Mouse (Mus musculus) midbrain, embryonic 13.5 days (tissue): ENCODE results near the gene Rora. TPM values are rescaled to one million over a fixed set of nuclear protein-coding genes. Genes with fewer than 3 reads are reported as not detected.

Experiments used
- ATAC-seq: fragments of 200-750 bp; cut with Nextera tagmentation; 2 replicates; pipeline ENCODE4 v1.8.0; 2017; ENCODE audit warnings: mild to moderate bottlenecking, moderate TSS enrichment, moderate library complexity
- H3K27ac ChIP-seq: fragments of 300-500 bp; sonication (generic); 2 replicates; pipeline ENCODE4 v1.5.1; 2015; ENCODE audit warnings: inconsistent platforms, mild to moderate bottlenecking, moderate library complexity
- H3K27me3 ChIP-seq: fragments of 300-500 bp; sonication (generic); 2 replicates; pipeline ENCODE4 v1.6.1; 2015; ENCODE audit warnings: mild to moderate bottlenecking, inconsistent platforms
- H3K36me3 ChIP-seq: fragments of 300-500 bp; sonication (generic); 2 replicates; pipeline ENCODE4 v1.6.1; 2015; ENCODE audit warnings: mild to moderate bottlenecking, inconsistent platforms
- H3K4me1 ChIP-seq: fragments of 300-500 bp; sonication (generic); replicated peaks from 2 replicates; pipeline ENCODE4 v1.6.1; 2015; ENCODE audit warnings: inconsistent platforms
- H3K4me2 ChIP-seq: fragments of 300-500 bp; sonication (generic); replicated peaks from 2 replicates; pipeline ENCODE4 v1.6.1; 2015; ENCODE audit warnings: moderate library complexity, mild to moderate bottlenecking, inconsistent platforms
- H3K4me3 ChIP-seq: fragments of 300-500 bp; sonication (generic); replicated peaks from 2 replicates; pipeline ENCODE4 v1.5.1; 2015; ENCODE audit warnings: mild to moderate bottlenecking, inconsistent platforms
- H3K9ac ChIP-seq: fragments of 300-500 bp; sonication (generic); replicated peaks from 2 replicates; pipeline ENCODE4 v1.6.1; 2015; ENCODE audit warnings: mild to moderate bottlenecking, inconsistent platforms
- H3K9me3 ChIP-seq: fragments of 300-500 bp; sonication (generic); 2 replicates; pipeline ENCODE4 v1.6.1; 2016; ENCODE audit warnings: mild to moderate bottlenecking, inconsistent platforms
- WGBS: fragments of 180-500 bp; shearing (Covaris S2); methylation state at CpG from one replicate; pipeline ENCODE4 v1.1.7; 2015; 5-methylcytosine and 5-hydroxymethylcytosine counted together
- polyA plus RNA-seq: library from polyadenylated mRNA; unstranded; fragments of >200 nt; fragmentation: Nextera tagmentation; extraction: Ambion mirVana; gene quantifications from 2 replicates; pipeline ENCODE4 v1.2.1, GENCODE M21; 2015

The Rora gene
- polyA plus RNA-seq, 1 experiment from 2014 or later = 21.0 TPM

DNA sequence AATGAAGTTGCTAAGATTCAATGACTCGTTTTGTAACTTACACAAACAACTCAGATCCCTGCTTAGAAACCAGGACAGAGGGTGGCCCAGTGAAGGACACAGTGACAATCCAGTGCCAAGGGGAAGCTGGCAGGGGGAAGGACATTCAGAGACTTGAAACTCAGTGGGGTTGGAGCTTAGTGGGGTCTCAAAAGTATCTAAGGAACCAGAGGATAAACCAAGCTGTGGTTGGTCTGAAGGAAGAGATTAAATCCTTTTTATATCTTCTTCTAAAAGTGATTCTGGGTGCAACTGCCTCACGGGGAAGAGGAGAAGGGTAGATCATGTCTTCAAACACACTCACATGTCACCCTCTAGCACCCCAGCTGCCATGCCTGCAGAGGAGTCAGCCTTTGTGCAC is 340.3 kb downstream of the Rora start:
- Histone ChIP-seq H3K27ac (no peak overlapping the region), H3K27me3 (no peaks in the 10 kb centered on the region), H3K9ac (no peak overlapping the region), H3K4me1 (0 out of 2 replicates have a peak, but pooled peaks cover 2% of the 10 kb centered on the region), H3K9me3 (peaks cover 4% of the 10 kb centered on the region; the same call in 1 of the 2 replicates), H3K4me2 (no peak overlapping the region), H3K4me3 (no peak overlapping the region), H3K36me3 (no peaks in the 10 kb centered on the region)
- WGBS = 54% methylated on average over 2 of the region's 2 CpGs
- no peak for ATAC-seq

DNA sequence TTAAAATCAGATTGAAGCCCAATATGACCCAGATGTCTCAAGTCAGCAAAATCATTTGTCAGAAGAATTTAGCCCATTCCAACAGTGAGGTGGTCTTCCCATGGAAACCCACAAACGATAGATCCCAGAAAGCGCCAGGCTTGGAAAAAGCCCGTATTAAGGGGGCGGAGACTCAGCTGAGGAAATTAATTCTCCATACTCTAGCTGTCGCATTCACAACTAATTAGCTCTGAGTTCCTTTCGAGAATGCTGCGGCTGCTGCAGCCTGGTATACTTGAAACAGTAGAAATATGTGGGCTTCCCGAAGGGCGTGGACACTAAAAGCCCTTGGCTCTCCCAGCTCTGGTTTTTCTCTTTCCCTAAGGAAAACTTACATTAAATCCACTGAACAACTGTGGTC is 345.4 kb downstream of the Rora start:
- no peak overlapping the region for H3K4me2 ChIP-seq
- H3K27ac ChIP-seq = no peak overlapping the region
- no peaks in the 10 kb centered on the region for H3K36me3 ChIP-seq
- no peaks in the 10 kb centered on the region for H3K4me1 ChIP-seq
- no peak for ATAC-seq
- H3K27me3 ChIP-seq = no peaks in the 10 kb centered on the region
- peaks cover 4% of the 10 kb centered on the region; the same call in 1 of the 2 replicates for H3K9me3 ChIP-seq
- no peak overlapping the region for H3K9ac ChIP-seq
- 90% methylated on average over 9 of the region's 9 CpGs for WGBS
- no peak overlapping the region for H3K4me3 ChIP-seq

DNA sequence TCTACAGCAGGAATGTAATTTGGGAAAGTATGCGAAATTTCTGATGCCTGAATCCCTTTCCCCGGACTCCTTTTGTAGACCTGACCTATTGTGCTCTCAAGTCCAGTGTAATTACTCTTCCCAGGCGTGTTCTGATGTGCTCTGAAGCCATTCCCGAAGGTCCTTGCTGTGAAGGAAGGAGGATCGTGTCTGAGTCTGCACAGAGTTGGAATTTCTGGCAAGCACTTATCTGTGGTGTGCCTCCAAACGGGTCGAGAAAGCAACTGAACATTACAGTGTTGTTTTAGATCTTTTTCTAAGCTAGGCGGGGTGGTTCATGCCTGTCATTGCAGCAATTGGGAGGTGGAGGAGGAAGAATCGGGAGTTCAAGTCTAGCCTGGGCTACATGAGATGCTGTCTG is 350.9 kb downstream of the Rora start:
- no peak overlapping the region for H3K4me3 ChIP-seq
- H3K4me1 ChIP-seq = no peaks in the 10 kb centered on the region
- 79% methylated on average over 9 of the region's 9 CpGs for WGBS
- ATAC-seq = no peak
- no peak overlapping the region for H3K27ac ChIP-seq
- no peak overlapping the region for H3K4me2 ChIP-seq
- H3K36me3 ChIP-seq = no peaks in the 10 kb centered on the region
- no peaks in the 10 kb centered on the region for H3K27me3 ChIP-seq
- no peaks in the 10 kb centered on the region for H3K9me3 ChIP-seq
- no peak overlapping the region for H3K9ac ChIP-seq

DNA sequence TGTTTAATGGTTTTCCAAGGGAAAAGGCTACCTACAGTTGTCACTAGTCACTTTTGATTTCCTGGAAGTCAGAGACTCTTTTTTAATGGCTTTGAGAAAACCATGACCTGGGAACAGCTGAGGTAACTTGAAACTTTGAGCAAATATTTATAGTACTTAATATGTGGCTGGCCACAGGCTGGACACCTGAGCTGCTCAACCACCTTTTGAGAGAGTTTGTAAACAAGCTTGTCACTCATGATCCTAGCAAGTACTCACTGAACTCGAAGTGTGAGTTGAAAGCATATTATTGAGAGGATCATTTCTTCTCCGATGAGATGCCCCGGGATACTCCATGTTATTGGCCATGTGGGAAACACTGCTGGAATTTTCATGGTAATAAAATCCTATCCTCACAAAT is 353.1 kb downstream of the Rora start:
- 80% methylated on average over 3 of the region's 3 CpGs for WGBS
- no peak for ATAC-seq
- Histone ChIP-seq H3K4me1 (no peaks in the 10 kb centered on the region), H3K9ac (no peak overlapping the region), H3K27me3 (no peaks in the 10 kb centered on the region), H3K27ac (no peak overlapping the region), H3K4me3 (no peak overlapping the region), H3K4me2 (no peak overlapping the region), H3K36me3 (no peaks in the 10 kb centered on the region), H3K9me3 (no peaks in the 10 kb centered on the region)

DNA sequence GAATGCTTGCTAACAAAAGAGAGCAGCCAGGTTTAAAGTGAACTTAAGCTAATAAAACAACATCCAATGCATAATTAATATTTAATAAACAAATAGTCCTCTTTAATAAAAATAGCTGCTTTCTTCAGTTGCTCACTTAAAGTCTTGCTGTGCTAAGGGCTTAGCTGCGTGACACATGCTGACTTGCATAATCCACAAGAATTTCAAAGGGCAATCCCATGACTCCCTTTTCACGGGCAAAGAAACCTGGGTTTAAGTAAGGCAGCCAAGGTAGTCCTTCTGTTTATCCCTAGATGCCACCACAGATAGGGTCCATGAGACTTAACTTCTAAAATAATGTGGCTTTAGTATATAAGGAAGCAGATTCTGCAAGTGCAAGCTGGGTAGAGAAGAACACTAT is 355.1 kb downstream of the Rora start:
- no peaks in the 10 kb centered on the region for H3K36me3 ChIP-seq
- H3K4me3 ChIP-seq = no peak overlapping the region
- H3K27ac ChIP-seq = no peak overlapping the region
- H3K9me3 ChIP-seq = no peaks in the 10 kb centered on the region
- no peaks in the 10 kb centered on the region for H3K27me3 ChIP-seq
- 60% methylated on average over 2 of the region's 2 CpGs for WGBS
- ATAC-seq = no peak
- peaks cover 3% of the 10 kb centered on the region; the same call in 1 of the 2 replicates for H3K4me1 ChIP-seq
- H3K9ac ChIP-seq = no peak overlapping the region
- H3K4me2 ChIP-seq = no peak overlapping the region

DNA sequence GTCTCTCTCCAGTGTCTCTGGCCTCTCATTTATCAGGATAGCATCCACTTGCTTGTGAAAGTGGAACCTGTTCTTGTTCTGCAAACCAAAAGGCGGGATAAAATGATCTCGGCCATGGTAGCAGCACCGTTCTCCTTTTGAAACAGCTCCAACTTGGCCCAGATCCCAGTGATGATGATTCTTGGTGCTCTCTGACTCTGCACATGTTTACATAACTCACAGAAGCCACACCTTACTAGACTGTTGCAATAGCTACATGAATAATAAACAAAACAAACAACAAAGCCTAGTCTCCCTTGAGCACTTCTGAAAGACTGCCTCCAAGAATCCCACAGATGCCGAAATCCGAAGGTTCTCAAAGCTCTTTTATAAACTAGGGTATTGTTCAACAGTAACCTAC is 357.3 kb downstream of the Rora start:
- no peak overlapping the region for H3K9ac ChIP-seq
- no peaks in the 10 kb centered on the region for H3K27me3 ChIP-seq
- no peak overlapping the region for H3K27ac ChIP-seq
- peaks cover 3% of the 10 kb centered on the region; the same call in 1 of the 2 replicates for H3K4me1 ChIP-seq
- H3K36me3 ChIP-seq = no peaks in the 10 kb centered on the region
- 82% methylated on average over 5 of the region's 5 CpGs for WGBS
- ATAC-seq = no peak
- H3K4me3 ChIP-seq = no peak overlapping the region
- no peaks in the 10 kb centered on the region for H3K9me3 ChIP-seq
- no peak overlapping the region for H3K4me2 ChIP-seq

DNA sequence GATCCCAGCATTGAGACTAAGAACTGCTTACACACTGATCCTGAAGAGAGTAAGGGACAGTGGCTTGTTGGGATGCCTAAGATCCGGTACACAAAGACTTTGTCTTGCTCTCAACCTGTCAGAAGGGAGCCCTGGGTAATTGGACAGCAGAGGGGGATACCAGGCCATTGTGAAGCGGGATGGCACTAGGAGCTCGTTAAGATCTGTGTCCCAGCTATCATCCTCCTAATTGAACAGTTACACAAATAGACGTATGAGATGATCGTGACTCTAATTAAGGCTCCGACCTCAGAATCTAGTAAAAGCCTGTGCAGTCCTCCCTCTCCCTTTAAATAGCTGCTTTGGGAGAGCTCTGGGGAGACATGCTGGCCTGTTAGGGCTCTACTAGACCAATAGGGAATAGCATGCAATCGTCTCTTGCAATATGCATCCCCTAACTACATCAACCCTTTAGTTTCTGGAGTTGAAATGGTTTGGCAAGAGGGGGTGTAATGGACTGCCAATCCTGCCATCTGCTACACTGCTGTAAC is 359.7 kb downstream of the Rora start:
- Histone ChIP-seq H3K27me3 (no peaks in the 10 kb centered on the region), H3K4me1 (peaks cover 3% of the 10 kb centered on the region; the same call in 1 of the 2 replicates), H3K9me3 (no peaks in the 10 kb centered on the region), H3K36me3 (no peaks in the 10 kb centered on the region), H3K4me2 (no peak overlapping the region), H3K27ac (no peak overlapping the region), H3K4me3 (no peak overlapping the region), H3K9ac (no peak overlapping the region)
- 65% methylated on average over 7 of the region's 7 CpGs for WGBS
- ATAC-seq = no peak

DNA sequence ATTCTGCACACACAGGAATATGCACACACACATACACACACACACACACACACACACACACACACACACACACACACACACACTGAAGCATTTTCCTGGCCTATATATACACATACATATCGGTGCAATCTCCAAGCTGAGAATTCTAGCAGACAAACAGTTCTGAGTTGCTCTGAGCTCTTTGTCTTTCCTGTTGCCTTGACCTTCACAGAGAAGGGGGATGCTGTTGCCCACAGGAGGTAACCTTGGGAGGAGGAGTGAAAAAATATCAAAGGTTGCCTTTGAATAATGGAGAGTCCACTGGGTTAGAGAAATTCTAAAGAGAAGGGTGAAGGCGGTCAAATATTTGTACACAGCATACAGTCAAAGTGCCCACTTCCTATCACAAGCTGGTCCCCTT is 360.6 kb downstream of the Rora start:
- no peak for ATAC-seq

DNA sequence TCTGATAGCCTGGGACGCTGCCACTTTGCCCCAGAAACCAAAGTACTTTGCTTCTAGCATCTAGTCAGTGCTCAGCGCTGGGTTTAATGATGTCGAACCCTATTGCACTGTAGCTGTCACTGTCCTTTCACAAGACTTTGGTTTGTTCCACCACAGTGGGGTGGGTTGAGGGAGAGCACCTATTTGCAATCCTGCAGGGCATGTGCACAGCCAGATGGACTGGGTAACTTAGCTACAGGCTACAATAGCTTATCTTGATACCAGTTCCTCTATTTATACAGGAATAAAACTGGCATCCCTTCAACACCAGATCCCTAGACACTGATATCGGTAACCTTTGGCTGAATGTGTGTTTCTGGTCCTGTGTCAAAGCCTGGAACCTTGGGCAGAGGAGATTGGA is 366.8 kb downstream of the Rora start:
- Histone ChIP-seq H3K4me2 (no peak overlapping the region), H3K9me3 (peaks cover 4% of the 10 kb centered on the region), H3K27me3 (no peaks in the 10 kb centered on the region), H3K4me1 (no peaks in the 10 kb centered on the region), H3K27ac (no peak overlapping the region), H3K4me3 (no peak overlapping the region), H3K9ac (no peak overlapping the region), H3K36me3 (no peaks in the 10 kb centered on the region)
- 91% methylated on average over 4 of the region's 4 CpGs for WGBS
- no peak for ATAC-seq

More for the DNA sequence above, 360.6 kb downstream of the Rora start:
- Histone ChIP-seq H3K9me3 (no peaks in the 10 kb centered on the region), H3K4me2 (no peak overlapping the region), H3K4me1 (peaks cover 3% of the 10 kb centered on the region; the same call in 1 of the 2 replicates), H3K4me3 (no peak overlapping the region), H3K27me3 (no peaks in the 10 kb centered on the region), H3K9ac (no peak overlapping the region), H3K27ac (no peak overlapping the region), H3K36me3 (no peaks in the 10 kb centered on the region)
- 93% methylated on average over 2 of the region's 2 CpGs for WGBS

DNA sequence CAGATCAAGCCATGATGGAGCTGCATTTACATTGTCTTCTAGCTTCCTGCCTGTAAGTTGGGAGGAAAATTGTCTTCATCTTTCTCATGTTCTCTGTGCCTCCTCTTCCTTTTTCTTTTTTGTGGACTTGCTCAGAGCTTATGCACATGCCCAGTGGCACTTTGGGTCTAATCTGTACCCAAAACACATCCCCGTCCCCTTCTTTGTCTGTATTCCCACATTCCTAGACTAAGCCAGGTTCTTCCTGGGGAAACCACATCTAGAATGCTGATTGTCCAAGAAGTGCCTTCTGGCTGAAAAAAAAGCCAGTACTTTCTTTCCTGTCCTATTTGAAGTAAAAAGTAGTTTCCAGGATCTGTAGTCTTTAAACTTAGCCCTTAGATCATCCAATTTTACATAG is 367.9 kb downstream of the Rora start:
- Histone ChIP-seq H3K27me3 (no peaks in the 10 kb centered on the region), H3K9me3 (peaks cover 4% of the 10 kb centered on the region), H3K4me2 (no peak overlapping the region), H3K4me3 (no peak overlapping the region), H3K4me1 (no peaks in the 10 kb centered on the region), H3K36me3 (no peaks in the 10 kb centered on the region), H3K27ac (no peak overlapping the region), H3K9ac (no peak overlapping the region)
- WGBS = 70% methylated on average over 1 of the region's 1 CpGs
- ATAC-seq = no peak

DNA sequence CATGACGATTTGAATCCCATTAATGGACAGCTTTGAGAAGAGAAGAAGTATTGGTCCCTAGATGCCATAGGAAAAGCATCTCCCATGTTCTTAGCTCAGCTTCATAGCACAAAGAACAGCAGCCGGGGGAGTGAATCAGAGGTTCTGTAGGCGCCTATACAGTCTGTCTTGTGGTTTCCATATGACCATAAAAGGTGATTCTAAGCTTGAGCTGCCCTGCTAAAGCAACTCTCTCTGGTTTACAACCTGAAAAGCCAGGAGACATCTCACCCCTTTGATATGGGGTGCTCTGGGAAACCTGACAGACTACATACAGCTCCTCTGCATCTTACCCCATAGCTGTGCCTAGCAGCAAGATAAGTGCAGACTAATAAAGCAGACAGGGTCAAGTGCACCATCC is 369.7 kb downstream of the Rora start:
- H3K27me3 ChIP-seq = no peaks in the 10 kb centered on the region
- no peak for ATAC-seq

DNA sequence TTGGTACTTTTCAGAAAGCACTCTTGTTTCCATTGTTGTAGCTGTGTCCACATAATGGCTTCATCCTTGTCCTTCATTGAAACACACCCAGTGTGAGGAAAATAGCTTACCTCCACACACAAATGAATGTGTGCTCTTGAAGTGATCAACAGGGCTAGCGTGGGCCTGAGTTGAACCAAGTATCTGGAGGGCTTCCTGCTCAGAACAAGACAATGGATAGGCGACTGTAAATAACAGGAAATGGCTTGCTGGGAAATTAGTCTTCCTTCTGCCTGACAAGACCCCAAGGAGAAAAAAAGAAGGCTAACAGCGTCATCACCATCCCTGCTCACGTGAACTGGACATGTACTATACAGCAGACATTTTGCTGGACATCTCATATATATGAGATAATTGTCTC is 374.6 kb downstream of the Rora start:
- no peak overlapping the region for H3K27ac ChIP-seq
- ATAC-seq = no peak
- H3K4me3 ChIP-seq = no peak overlapping the region
- H3K9me3 ChIP-seq = peaks cover 4% of the 10 kb centered on the region
- no peak overlapping the region for H3K4me2 ChIP-seq
- 0 out of 2 replicates have a peak, but pooled peaks cover 2% of the 10 kb centered on the region for H3K4me1 ChIP-seq
- WGBS = 77% methylated on average over 4 of the region's 4 CpGs
- H3K27me3 ChIP-seq = no peaks in the 10 kb centered on the region
- no peaks in the 10 kb centered on the region for H3K36me3 ChIP-seq
- no peak overlapping the region for H3K9ac ChIP-seq

More for the DNA sequence above, 369.7 kb downstream of the Rora start:
- H3K27ac ChIP-seq = no peak overlapping the region
- 0 out of 2 replicates have a peak, but pooled peaks cover 2% of the 10 kb centered on the region for H3K4me1 ChIP-seq
- H3K9ac ChIP-seq = no peak overlapping the region
- no peak overlapping the region for H3K4me3 ChIP-seq
- H3K36me3 ChIP-seq = no peaks in the 10 kb centered on the region
- H3K9me3 ChIP-seq = peaks cover 4% of the 10 kb centered on the region
- WGBS = 94% methylated on average over 3 of the region's 3 CpGs
- no peak overlapping the region for H3K4me2 ChIP-seq

DNA sequence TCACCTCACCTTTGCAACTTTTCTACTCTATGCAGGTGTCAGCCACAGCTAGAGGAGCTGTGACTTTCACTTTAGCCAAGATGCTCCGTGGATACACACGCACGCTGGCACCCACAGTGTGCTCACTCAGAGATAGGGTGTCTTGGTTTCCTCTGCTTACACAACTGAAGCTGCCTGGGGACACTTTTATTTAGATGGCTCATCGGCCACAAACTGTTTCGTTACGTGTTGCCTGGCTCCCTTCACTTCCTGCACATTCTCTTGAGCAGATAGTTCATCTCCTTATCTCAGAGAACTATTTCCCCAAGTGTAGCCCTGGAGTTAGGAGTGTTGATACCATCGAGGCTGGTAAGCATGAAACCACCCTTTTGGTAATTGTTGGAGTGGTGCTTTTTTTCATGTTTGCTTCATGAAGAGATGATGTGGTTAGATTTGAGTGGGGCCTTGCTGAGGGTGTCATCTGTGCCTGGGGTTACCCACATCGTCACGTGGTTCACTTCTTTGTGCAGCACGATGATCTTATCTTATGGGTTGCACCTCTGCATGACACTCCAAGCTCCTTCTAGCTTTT is 380.8 kb downstream of the Rora start:
- H3K9ac ChIP-seq = no peak overlapping the region
- H3K27ac ChIP-seq = no peak overlapping the region
- no peak overlapping the region for H3K4me3 ChIP-seq
- no peak for ATAC-seq
- no peak overlapping the region for H3K4me2 ChIP-seq
- H3K9me3 ChIP-seq = no peaks in the 10 kb centered on the region
- H3K36me3 ChIP-seq = no peaks in the 10 kb centered on the region
- 95% methylated on average over 10 of the region's 10 CpGs for WGBS
- 0 out of 2 replicates have a peak, but pooled peaks cover 3% of the 10 kb centered on the region for H3K4me1 ChIP-seq
- no peaks in the 10 kb centered on the region for H3K27me3 ChIP-seq
